Mouse (Mus musculus) cerebellum, postnatal 4 days (tissue): Measurements from ENCODE around the gene F3.

ENCODE experiments used
- DNase-seq, 2 experiments: peaks; one replicate each; pipeline ENCODE4 v3.0.0; 2022; ENCODE audit warnings: low spot score in 2 of 2, mixed read lengths in 1 of 2

F3 gene

GRCm38 (mm10) chr3:121707106-121707505 is 16.2 kb upstream of the F3 start:
- DNase-seq = no peak

DNA sequence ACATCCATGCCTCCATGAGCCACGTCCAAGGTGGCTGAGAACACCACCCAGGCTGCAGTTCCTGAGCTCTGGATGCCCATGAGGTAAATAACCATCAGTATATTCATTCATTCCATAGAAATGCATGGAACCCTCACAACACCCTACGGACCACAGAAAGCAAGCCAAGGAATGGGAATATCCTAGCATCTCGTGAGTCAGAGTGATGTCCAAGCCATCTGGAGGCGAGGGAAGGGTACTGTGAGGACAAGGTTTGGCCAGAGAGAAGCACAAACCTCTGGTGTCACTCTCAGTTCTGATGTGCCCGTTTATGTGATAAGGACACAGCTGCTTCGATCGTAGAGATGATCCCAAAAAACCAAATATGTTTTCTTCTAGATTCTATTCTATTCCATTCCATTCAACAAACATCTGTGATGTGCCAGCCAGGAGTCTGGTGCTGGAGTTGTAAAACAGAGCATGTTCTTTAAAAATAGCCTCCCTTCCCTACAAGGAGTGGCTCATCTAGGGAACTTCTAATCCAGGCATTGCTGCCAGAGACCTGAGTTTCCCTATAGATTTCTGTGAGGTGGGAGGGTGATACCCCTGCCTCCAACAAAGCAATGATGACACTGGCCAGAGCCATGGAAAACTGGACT is 12.3 kb upstream of the F3 start:
- DNase-seq = no peak

GRCm38 (mm10) chr3:121712222-121712621 is 11.1 kb upstream of the F3 start:
- no peak for DNase-seq

GRCm38 (mm10) chr3:121713151-121713701 is 10.1 kb upstream of the F3 start:
- DNase-seq = no peak

- no peak for DNase-seq
These were observed 9.5 kb upstream of the F3 start for GRCm38 (mm10) chr3:121713816-121714215.

DNA sequence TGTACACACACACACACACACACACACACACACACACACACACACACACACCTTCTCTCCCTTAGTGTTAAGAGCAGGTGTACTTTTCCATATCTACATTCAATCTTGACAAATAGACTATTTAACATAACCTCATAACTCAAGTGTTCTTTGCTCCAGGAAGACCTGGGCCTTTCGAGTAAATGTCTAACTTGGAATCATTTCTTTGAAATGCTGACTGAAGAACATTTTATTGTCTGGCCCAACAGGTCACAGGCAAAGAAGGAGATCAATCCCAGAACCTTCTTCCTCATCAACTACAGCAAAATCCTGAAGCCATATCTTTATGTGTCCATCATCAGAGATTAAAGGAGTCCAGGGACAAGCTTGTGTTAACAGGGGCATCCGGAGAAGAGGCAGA is 8.9 kb upstream of the F3 start:
- DNase-seq = no peak

GRCm38 (mm10) chr3:121715336-121715735 is 8.0 kb upstream of the F3 start:
- DNase-seq = no peak

- DNase-seq = no peak
These were observed 7.4 kb upstream of the F3 start for GRCm38 (mm10) chr3:121715741-121716459.

- DNase-seq = no peak
These were observed 6.9 kb upstream of the F3 start for GRCm38 (mm10) chr3:121716480-121716879.

DNA sequence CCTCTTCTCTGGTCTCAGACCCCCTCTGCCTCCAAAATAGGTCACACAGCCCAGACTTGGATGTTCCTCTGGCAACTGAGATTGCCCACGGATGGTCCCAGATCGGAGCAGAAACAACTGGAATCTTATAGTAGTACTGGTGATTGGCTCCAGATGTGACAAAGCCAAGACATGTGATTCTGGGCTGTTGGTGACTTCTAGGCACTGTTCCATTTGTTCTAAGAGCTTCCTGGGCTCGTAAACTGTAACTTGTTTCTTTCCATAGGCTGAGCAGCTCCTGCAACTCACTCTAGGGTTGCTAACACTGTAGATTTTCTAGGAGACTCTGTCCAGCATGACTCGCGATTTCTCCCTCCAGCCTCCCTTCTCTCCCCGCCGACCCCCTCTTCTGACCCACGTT is 4.7 kb upstream of the F3 start:
- no peak for DNase-seq

DNA sequence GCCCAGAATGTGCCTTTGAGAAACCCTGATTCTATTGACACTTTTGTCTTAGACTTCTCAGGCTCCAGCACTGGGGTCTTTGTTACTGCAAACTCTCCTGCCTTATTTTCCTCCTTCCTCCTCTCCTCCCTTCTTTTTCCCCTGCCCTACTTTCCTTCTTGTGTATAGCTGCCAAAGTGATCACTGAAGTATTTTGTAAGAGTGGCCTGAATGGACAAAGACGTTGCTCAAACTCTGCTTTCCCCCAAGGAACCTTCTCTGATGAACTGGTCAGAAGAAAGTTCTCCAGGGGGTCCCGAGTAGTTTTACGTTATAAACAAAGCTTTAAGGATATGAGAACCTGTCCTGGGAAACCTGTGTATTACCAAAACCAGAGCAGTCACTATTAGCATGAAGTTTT is 3.6 kb upstream of the F3 start:
- DNase-seq = no peak

DNA sequence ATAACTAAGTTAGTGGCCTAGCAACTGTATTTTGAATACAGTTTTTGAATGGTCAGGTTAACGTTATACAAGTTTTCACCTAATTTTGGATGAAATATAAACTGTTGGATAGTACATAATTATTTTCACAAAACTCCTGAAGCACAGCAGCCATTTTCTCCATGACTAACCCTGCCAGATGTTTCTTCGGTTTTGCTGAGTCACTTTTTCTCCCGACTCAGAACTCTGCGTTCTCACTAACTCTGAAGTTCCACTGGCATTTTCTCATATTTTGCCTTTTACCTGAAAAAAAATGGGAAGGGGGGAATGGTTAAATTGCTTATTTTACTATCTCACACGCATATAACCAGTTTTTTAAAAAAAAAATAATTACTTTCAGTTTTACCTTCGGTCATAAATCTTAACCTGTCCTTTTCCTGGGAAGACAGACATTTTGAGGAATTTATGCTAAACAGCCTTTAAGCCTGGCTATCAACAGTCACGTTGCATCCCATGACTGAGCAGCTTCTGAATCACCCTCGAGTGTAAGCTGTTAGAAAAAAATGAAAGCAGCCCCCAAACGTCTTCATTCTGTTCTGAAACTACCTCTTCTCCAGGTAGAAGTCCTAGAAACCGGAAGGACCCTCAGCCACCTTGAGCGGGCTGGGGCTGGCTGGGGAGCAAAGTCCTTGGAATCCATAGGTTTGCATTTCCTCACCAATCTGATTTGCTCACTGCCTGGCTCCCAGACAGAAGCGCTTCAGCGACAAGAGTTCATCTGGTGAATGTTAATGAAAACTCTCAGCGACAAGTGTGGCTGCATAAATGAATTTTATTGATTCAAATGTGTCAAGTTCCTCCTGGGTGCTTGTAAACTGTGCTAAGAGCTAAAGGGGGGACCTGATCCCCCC is 2.3 kb upstream of the F3 start:
- DNase-seq = no peak

GRCm38 (mm10) chr3:121721691-121722070 is 1.7 kb upstream of the F3 start:
- DNase-seq = no peak

DNA sequence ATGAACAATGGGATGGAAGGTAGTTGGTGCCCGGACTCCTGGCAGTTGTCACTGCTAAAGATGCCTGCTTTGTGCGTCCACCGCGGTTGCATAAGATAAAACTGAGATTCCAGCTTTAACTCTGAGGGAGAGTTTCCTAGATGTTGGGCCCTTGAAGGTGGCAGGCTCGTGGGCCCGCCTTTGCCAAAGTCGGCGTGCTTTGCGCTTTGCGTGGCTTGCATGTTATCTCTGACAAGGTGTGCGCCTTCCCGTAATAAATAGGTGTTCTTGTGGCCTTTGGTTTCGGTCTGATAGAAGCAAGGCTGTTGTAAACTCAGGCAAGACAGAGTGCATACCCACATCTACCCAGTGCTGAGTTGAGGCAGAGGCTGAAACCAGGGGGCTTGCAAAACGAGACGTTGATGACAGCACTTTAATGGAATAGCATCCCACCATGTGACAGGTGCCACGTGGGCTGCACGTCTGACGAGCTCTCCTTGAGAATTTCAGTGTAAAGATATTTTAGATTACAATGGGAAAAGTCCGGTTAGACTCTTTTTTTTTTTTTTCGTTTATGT is 709 bp downstream of the F3 start:
- no peak for DNase-seq

DNA sequence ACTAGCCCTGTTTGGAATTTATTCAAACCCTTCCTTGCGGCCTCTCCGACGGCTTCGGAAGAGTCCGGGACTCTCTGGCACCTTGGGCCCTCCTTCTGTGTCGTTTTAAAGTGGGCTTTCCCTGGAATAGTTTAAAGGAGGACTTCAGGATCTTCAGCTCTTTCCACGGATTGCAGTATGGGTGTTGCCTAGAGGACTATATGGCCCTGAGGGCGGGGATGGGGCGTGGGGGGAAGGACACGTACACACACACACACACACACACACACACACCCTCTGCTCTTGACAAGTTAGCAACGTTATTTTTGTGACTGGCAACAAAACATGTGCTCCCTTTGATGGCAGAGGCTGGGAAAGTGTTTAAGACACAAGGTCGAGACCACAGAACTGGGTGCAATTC is 1.2 kb downstream of the F3 start:
- DNase-seq = no peak

- DNase-seq = no peak
These were observed 2.3 kb downstream of the F3 start for GRCm38 (mm10) chr3:121725651-121726050.

DNA sequence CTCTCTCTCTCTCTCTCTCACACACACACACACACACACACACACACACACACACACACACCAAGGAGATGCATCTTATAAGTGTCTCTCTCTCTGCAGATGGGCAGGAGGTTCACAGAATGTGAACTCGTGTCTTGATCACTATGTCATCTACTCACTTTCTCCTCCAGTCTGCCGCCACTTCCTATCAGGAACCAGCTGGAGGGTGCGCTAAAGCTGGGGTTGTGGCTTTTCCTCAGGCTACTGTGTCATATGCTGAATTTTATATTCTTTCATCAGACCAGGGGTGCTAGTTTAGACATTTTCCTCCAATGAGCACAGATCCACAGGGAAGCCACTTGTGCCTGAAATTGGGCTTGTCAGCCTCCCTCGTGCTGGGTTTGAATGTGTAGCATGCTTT is 6.3 kb downstream of the F3 start:
- DNase-seq = no peak

DNA sequence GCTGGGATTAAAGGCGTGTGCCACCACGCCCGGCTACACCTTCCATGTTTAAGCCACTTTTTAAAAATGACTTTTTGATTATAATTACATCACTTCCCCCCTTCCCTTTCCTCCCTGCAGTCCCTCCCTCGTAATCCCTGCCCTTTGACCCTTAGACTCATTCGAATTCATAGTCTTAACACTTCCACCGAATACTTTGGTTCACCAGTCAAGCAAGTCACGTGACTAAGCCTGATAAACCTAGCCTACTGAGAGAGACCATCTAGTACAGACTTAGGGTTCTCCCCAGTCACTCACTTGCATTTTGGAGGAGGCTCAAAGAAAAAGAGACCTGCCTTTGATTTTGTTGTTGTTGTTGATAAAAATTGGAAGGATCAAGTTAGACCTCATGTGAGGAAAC is 12.2 kb downstream of the F3 start:
- DNase-seq = no peak

GRCm38 (mm10) chr3:121736025-121736744 is 12.8 kb downstream of the F3 start:
- peak; percentile 72 to 84 for DNase-seq

DNA sequence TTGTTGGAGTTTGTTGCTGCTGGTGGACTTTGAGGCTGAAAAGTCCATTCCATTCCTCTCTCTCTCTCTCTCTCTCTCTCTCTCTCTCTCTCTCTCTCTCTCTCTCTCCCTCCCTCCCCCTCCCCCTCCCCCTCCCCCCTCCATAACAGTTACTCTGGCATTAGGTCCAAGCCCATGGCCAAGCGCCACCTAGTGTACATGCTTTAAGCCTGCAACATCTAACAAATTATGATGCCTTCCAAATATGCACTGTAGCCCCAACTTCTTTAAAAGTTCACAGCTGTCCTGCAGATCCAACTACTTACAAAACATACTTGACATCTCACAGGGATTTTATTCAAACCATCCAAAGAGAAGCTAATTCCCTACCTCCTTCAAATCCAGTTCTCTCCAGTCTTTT is 14.1 kb downstream of the F3 start:
- DNase-seq = peak in 1 of 2 experiments; percentile 33

DNA sequence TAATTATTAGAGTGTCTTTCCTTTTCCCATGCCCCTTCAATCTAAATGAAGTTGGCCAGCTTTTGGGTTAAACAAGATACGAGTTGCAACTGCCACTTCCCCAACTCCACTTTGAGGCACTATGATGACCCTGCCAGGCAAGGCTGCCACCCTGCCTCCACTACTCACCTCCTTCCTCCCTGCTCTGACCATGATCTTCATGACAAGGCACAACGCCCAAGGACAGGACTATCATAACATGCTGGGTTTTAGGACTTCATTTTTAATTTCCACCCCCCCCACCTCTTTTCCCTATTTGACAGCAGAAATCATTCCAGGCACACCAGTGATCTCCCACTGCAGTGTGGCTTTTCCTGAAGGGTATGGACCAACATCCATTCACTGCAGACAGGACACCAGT is 14.6 kb downstream of the F3 start:
- DNase-seq = no peak
